Mouse (Mus musculus) heart, postnatal 0 days (tissue): ENCODE measurements at regions not wholly inside any gene's neighbourhood (a gene's known extent, or its start where the extent isn't known, plus 50 kb on each side); places are given as distances from the start of the nearest gene placed in this dataset.
A peak's percentile ranks its signal among the peaks of the same experiment; 100 is the strongest.

Experiments used
- ATAC-seq: fragments of 200-750 bp; cut with Nextera tagmentation; 2 replicates; pipeline ENCODE4 v1.8.0; 2017; ENCODE audit warnings: low read depth, moderate number of reproducible peaks, moderate library complexity; ENCODE audit not compliant: insufficient read depth
- DNase-seq: peaks from one replicate; pipeline ENCODE4 v3.0.0-alpha.2; 2016; ENCODE audit warnings: low spot score
- H3K27ac ChIP-seq: fragments of 300-500 bp; sonication (generic); 2 replicates; pipeline ENCODE4 v1.5.1; 2014; ENCODE audit warnings: low read depth, mild to moderate bottlenecking
- H3K27me3 ChIP-seq: fragments of 300-500 bp; sonication (generic); 2 replicates; pipeline ENCODE4 v1.6.1; 2014; ENCODE audit warnings: low read length, mixed read lengths; ENCODE audit not compliant: control insufficient read depth, insufficient read depth
- H3K36me3 ChIP-seq: fragments of 300-500 bp; sonication (generic); replicated peaks from 2 replicates; pipeline ENCODE4 v1.6.1; 2014; ENCODE audit warnings: low read length, mixed read lengths; ENCODE audit not compliant: control insufficient read depth, insufficient read depth
- H3K4me1 ChIP-seq: fragments of 300-500 bp; sonication (generic); 2 replicates; pipeline ENCODE4 v1.6.1; 2014; ENCODE audit warnings: antibody characterized with exemption; ENCODE audit not compliant: control insufficient read depth, insufficient read depth
- H3K4me2 ChIP-seq: fragments of 300-500 bp; sonication (generic); 2 replicates; pipeline ENCODE4 v1.6.1; 2014; ENCODE audit warnings: low read depth, mild to moderate bottlenecking, low read length, moderate library complexity
- H3K4me3 ChIP-seq: fragments of 300-500 bp; sonication (generic); 2 replicates; pipeline ENCODE4 v1.5.1; 2014; ENCODE audit warnings: low read depth, low read length
- H3K9ac ChIP-seq: fragments of 300-500 bp; sonication (generic); replicated peaks from 2 replicates; pipeline ENCODE4 v1.6.1; 2014; ENCODE audit warnings: low read depth, low read length, mixed read lengths
- H3K9me3 ChIP-seq: fragments of 300-500 bp; sonication (generic); replicated peaks from 2 replicates; pipeline ENCODE4 v1.6.1; 2016; ENCODE audit warnings: low read length; ENCODE audit not compliant: control insufficient read depth
- CTCF ChIP-seq: IDR thresholded peaks from 2 replicates; pipeline ENCODE4 v1.5.1; 2016; ENCODE audit warnings: antibody characterized with exemption, control low read depth, low read depth
- EP300 ChIP-seq: IDR thresholded peaks from 2 replicates; pipeline ENCODE4 v1.6.1; 2016; ENCODE audit warnings: antibody characterized with exemption, low read depth
- WGBS: fragments of 180-500 bp; shearing (Covaris S2); extraction: QIAGEN DNeasy Blood & Tissue Kit; methylation state at CpG from one replicate; pipeline ENCODE4 v1.1.7; 2014; 5-methylcytosine and 5-hydroxymethylcytosine counted together

GRCm38 (mm10) chr5:112081006-112081405 lies 171.3 kb downstream of the Cryba4 start:
- ATAC-seq (no peak), DNase-seq (no peak)
- Histone ChIP-seq H3K4me2 (no peak overlapping the region), H3K27ac (no peak overlapping the region), H3K9me3 (no peaks in the 10 kb centered on the region), H3K4me1 (no peaks in the 10 kb centered on the region), H3K36me3 (no peaks in the 10 kb centered on the region), H3K9ac (no peak overlapping the region), H3K27me3 (no peaks in the 10 kb centered on the region), H3K4me3 (no peak overlapping the region)
- TF ChIP-seq CTCF, result no peak
- WGBS, result 64% methylated on average over 6 of the region's 6 CpGs

- Histone ChIP-seq H3K27me3 (no peaks in the 10 kb centered on the region), H3K36me3 (no peaks in the 10 kb centered on the region), H3K4me3 (no peak overlapping the region), H3K4me1 (no peaks in the 10 kb centered on the region), H3K4me2 (no peak overlapping the region), H3K27ac (no peak overlapping the region), H3K9ac (no peak overlapping the region), H3K9me3 (0 out of 2 replicates have a peak, but pooled peaks cover 2% of the 10 kb centered on the region)
- no peak for TF ChIP-seq EP300
- TF ChIP-seq CTCF, result no peak
- 0 out of 2 replicates have a peak, but pooled peaks have one; percentile 47 for ATAC-seq
- peak; percentile 14 for DNase-seq
- WGBS, result 64% methylated on average over 6 of the region's 7 CpGs
Measured at GRCm38 (mm10) chr5:112091867-112092535, 160.3 kb downstream of the Cryba4 start.

GRCm38 (mm10) chr5:112093905-112094571 lies 158.3 kb downstream of the Cryba4 start:
- Histone ChIP-seq H3K4me1 (no peaks in the 10 kb centered on the region), H3K9me3 (0 out of 2 replicates have a peak, but pooled peaks cover 2% of the 10 kb centered on the region), H3K4me3 (no peak overlapping the region), H3K27ac (no peak overlapping the region), H3K36me3 (no peaks in the 10 kb centered on the region), H3K27me3 (peaks cover 4% of the 10 kb centered on the region; the same call in 1 of the 2 replicates), H3K4me2 (no peak overlapping the region), H3K9ac (no peak overlapping the region)
- no peak for TF ChIP-seq EP300
- no peak for TF ChIP-seq CTCF
- WGBS, result 62% methylated on average over 17 of the region's 17 CpGs
- ATAC-seq, result no peak
- DNase-seq, result no peak

GRCm38 (mm10) chr5:112098469-112099085 lies 153.7 kb downstream of the Cryba4 start:
- Histone ChIP-seq H3K4me1 (no peaks in the 10 kb centered on the region), H3K27ac (no peak overlapping the region), H3K27me3 (peaks cover 4% of the 10 kb centered on the region; the same call in 1 of the 2 replicates), H3K9me3 (0 out of 2 replicates have a peak, but pooled peaks cover 2% of the 10 kb centered on the region), H3K4me2 (no peak overlapping the region), H3K36me3 (no peaks in the 10 kb centered on the region), H3K4me3 (no peak overlapping the region), H3K9ac (no peak overlapping the region)
- WGBS, result 62% methylated on average over 22 of the region's 22 CpGs
- TF ChIP-seq EP300 (no peak), CTCF (no peak)
- ATAC-seq (no peak), DNase-seq (no peak)

- Histone ChIP-seq H3K4me1 (no peaks in the 10 kb centered on the region), H3K9me3 (no peaks in the 10 kb centered on the region), H3K9ac (no peak overlapping the region), H3K36me3 (no peaks in the 10 kb centered on the region), H3K27me3 (peaks cover 4% of the 10 kb centered on the region; the same call in 1 of the 2 replicates), H3K27ac (no peak overlapping the region), H3K4me3 (no peak overlapping the region), H3K4me2 (no peak overlapping the region)
- 53% methylated on average over 17 of the region's 17 CpGs for WGBS
- ATAC-seq, result no peak
- TF ChIP-seq EP300 (no peak), CTCF (no peak)
- DNase-seq, result no peak
Measured at GRCm38 (mm10) chr5:112101739-112102590, 150.4 kb downstream of the Cryba4 start.
